In genomic region chr9:102632923-102633537, GRCm38 (mm10) we compare ENCODE assay signal across 8 mouse cellular contexts. TPM values are rescaled to one million over a fixed set of nuclear protein-coding genes. Genes with fewer than 3 reads are reported as not detected.
DNase-seq lines count a peak whose midpoint lies in the region; ATAC-seq lines count a peak whose summit lies in the region.

No protein-coding gene starts in this region.

- no peak overlapping the region for H3K9ac ChIP-seq in limb, embryonic 11.5 days (ENCODE audit: low read length)
- no peak overlapping the region for H3K9ac ChIP-seq in hindbrain, embryonic 12.5 days
- H3K9ac ChIP-seq in midbrain, embryonic 14.5 days (replicated peaks; ENCODE audit: low read length), result no peak overlapping the region

- no peaks in the 10 kb centered on the region for H3K4me1 ChIP-seq in limb, embryonic 11.5 days (ENCODE audit: control insufficient read depth, insufficient read depth, low read length)
- peaks cover 19% of the 10 kb centered on the region for H3K4me1 ChIP-seq in limb, embryonic 10.5 days
- H3K4me1 ChIP-seq in hindbrain, embryonic 12.5 days, result 0 out of 2 replicates have a peak, but pooled peaks cover 9% of the 10 kb centered on the region
- no peaks in the 10 kb centered on the region for H3K4me1 ChIP-seq in midbrain, embryonic 14.5 days (ENCODE audit: control insufficient read depth, insufficient read depth, low read length)

- WGBS in limb, embryonic 11.5 days, result 57% methylated on average over 1 of the region's 1 CpGs
- WGBS in limb, embryonic 10.5 days, result 66% methylated on average over 1 of the region's 1 CpGs
- 44% methylated on average over 1 of the region's 1 CpGs for WGBS in hindbrain, embryonic 12.5 days
- 49% methylated on average over 1 of the region's 1 CpGs for WGBS in midbrain, embryonic 14.5 days

- no peaks in the 10 kb centered on the region for H3K9me3 ChIP-seq in limb, embryonic 11.5 days (ENCODE audit: control insufficient read depth, low read length)
- H3K9me3 ChIP-seq in limb, embryonic 10.5 days (replicated peaks), result no peaks in the 10 kb centered on the region
- H3K9me3 ChIP-seq in hindbrain, embryonic 12.5 days (replicated peaks), result no peaks in the 10 kb centered on the region
- H3K9me3 ChIP-seq in midbrain, embryonic 14.5 days (ENCODE audit: control insufficient read depth, low read length), result no peaks in the 10 kb centered on the region

- H3K4me3 ChIP-seq in limb, embryonic 11.5 days (ENCODE audit: low read depth, low read length), result no peak overlapping the region
- H3K4me3 ChIP-seq in limb, embryonic 10.5 days, result no peak overlapping the region
- no peak overlapping the region for H3K4me3 ChIP-seq in hindbrain, embryonic 12.5 days
- no peak overlapping the region for H3K4me3 ChIP-seq in midbrain, embryonic 14.5 days (replicated peaks; ENCODE audit: low read depth, low read length)

- no peak overlapping the region for H3K27ac ChIP-seq in limb, embryonic 11.5 days (replicated peaks; ENCODE audit: low read depth, low read length)
- no peak overlapping the region for H3K27ac ChIP-seq in limb, embryonic 10.5 days
- no peak overlapping the region for H3K27ac ChIP-seq in hindbrain, embryonic 12.5 days
- no peak overlapping the region for H3K27ac ChIP-seq in midbrain, embryonic 14.5 days (replicated peaks; ENCODE audit: low read depth, low read length)

- DNase-seq in limb, embryonic 11.5 days (ENCODE audit: low spot score), result peak; percentile 69
- DNase-seq in limb, embryonic 10.5 days (ENCODE audit: low spot score), result no peak
- DNase-seq in Muller cell, postnatal 12 days (ENCODE audit: inconsistent ontology term), result peak; percentile 49
- DNase-seq in embryo, embryonic 9.5 days (ENCODE audit: extremely low spot score), result peak; percentile 69
- DNase-seq in left cerebral cortex, postnatal 10 days (ENCODE audit: extremely low spot score in 1 of 2, low spot score in 2 of 2), result peak; percentile 44 to 50
- DNase-seq in midbrain, embryonic 14.5 days, result peak; percentile 94
- DNase-seq in ovary, postnatal 36 days (ENCODE audit: low spot score), result no peak

- 0 out of 2 replicates have a peak, but pooled peaks have one; percentile 32 for ATAC-seq in limb, embryonic 11.5 days (ENCODE audit: insufficient number of reproducible peaks, low FRiP score, low TSS enrichment, low read depth)
- peak; percentile 62; the same call in 1 of the 2 replicates for ATAC-seq in hindbrain, embryonic 12.5 days (ENCODE audit: low FRiP score)
- ATAC-seq in midbrain, embryonic 14.5 days (ENCODE audit: low FRiP score, low TSS enrichment), result no peak

- 0 out of 2 replicates have a peak, but pooled peaks cover 3% of the 10 kb centered on the region for H3K36me3 ChIP-seq in limb, embryonic 11.5 days (ENCODE audit: control insufficient read depth, insufficient read depth, low read length)
- peaks cover 22% of the 10 kb centered on the region for H3K36me3 ChIP-seq in limb, embryonic 10.5 days
- peaks cover 13% of the 10 kb centered on the region; the same call in 1 of the 2 replicates for H3K36me3 ChIP-seq in hindbrain, embryonic 12.5 days
- H3K36me3 ChIP-seq in midbrain, embryonic 14.5 days (ENCODE audit: control insufficient read depth, insufficient read depth, low read length), result peaks cover 31% of the 10 kb centered on the region

- H3K27me3 ChIP-seq in limb, embryonic 11.5 days (ENCODE audit: control insufficient read depth, insufficient read depth, low read length), result no peaks in the 10 kb centered on the region
- H3K27me3 ChIP-seq in limb, embryonic 10.5 days (ENCODE audit: low read depth, poor library complexity, severe bottlenecking), result no peaks in the 10 kb centered on the region
- no peaks in the 10 kb centered on the region for H3K27me3 ChIP-seq in hindbrain, embryonic 12.5 days
- H3K27me3 ChIP-seq in midbrain, embryonic 14.5 days (ENCODE audit: control insufficient read depth, insufficient read depth, low read length), result no peaks in the 10 kb centered on the region

- no peak overlapping the region for H3K4me2 ChIP-seq in limb, embryonic 11.5 days (ENCODE audit: low read depth, severe bottlenecking)
- no peak overlapping the region for H3K4me2 ChIP-seq in hindbrain, embryonic 12.5 days (replicated peaks)
- no peak overlapping the region for H3K4me2 ChIP-seq in midbrain, embryonic 14.5 days (ENCODE audit: low read length)

- intact Hi-C loops in left cerebral cortex, postnatal 10 days (cut with DNase I), result loop anchor here (2.0 kb wide), 1 partner anchor 234 kb away; no protein-coding TSS in a partner anchor

RNA-seq across cellular contexts. Expression of gene Cep63, which starts 6.7 kb away (rescaled TPM):
- 45.8 and 47.7 TPM in 2 replicates for polyA plus RNA-seq in limb, embryonic 11.5 days (2014; fragmentation: Nextera tagmentation; extraction: Ambion mirVana)
- 46.5 and 57.1 TPM in 2 replicates for polyA plus RNA-seq in limb, embryonic 10.5 days (2016; fragmentation: Nextera tagmentation; extraction: Ambion mirVana)
- 53.3 and 56.9 TPM in 2 replicates for polyA plus RNA-seq in hindbrain, embryonic 12.5 days (2016; fragmentation: Nextera tagmentation; extraction: Ambion mirVana)
- 10 to 100 TPM; 26.8 to 28.7 TPM for total RNA-seq in left cerebral cortex, postnatal 10 days (2021)
- 32.7 and 44.4 TPM in 2 replicates for polyA plus RNA-seq in midbrain, embryonic 14.5 days (2014; fragmentation: Nextera tagmentation; extraction: Ambion mirVana)

RNA-seq across cellular contexts. Expression of gene Anapc13, which starts 6.9 kb away (rescaled TPM):
- 179 and 180 TPM in 2 replicates for polyA plus RNA-seq in limb, embryonic 11.5 days (2014; fragmentation: Nextera tagmentation; extraction: Ambion mirVana)
- 154 and 168 TPM in 2 replicates for polyA plus RNA-seq in limb, embryonic 10.5 days (2016; fragmentation: Nextera tagmentation; extraction: Ambion mirVana)
- 171 and 172 TPM in 2 replicates for polyA plus RNA-seq in hindbrain, embryonic 12.5 days (2016; fragmentation: Nextera tagmentation; extraction: Ambion mirVana)
- total RNA-seq in left cerebral cortex, postnatal 10 days (2021), result 10 to 100 TPM; 95.2 to 96.2 TPM
- 151 and 180 TPM in 2 replicates for polyA plus RNA-seq in midbrain, embryonic 14.5 days (2014; fragmentation: Nextera tagmentation; extraction: Ambion mirVana)

Comparison
In these comparisons a context has a peak if more than half of its experiments do, and no peak if none do; other contexts are left out.
1. DNase-seq: peak in limb, embryonic 11.5 days (single experiment), Muller cell, postnatal 12 days (single experiment), embryo, embryonic 9.5 days (single experiment), left cerebral cortex, postnatal 10 days (2 of 2) and midbrain, embryonic 14.5 days (single experiment); none in limb, embryonic 10.5 days (single experiment) and ovary, postnatal 36 days (single experiment).